Mouse (Mus musculus): ENCODE measurements around the gene Pim3. TPM values are rescaled to one million over a fixed set of nuclear protein-coding genes. Genes with fewer than 3 reads are reported as not detected.

Pim3 gene
- total and polyA plus RNA-seq, 3 experiments = 11.4 to 26.0 (median 19.0) TPM

DNA sequence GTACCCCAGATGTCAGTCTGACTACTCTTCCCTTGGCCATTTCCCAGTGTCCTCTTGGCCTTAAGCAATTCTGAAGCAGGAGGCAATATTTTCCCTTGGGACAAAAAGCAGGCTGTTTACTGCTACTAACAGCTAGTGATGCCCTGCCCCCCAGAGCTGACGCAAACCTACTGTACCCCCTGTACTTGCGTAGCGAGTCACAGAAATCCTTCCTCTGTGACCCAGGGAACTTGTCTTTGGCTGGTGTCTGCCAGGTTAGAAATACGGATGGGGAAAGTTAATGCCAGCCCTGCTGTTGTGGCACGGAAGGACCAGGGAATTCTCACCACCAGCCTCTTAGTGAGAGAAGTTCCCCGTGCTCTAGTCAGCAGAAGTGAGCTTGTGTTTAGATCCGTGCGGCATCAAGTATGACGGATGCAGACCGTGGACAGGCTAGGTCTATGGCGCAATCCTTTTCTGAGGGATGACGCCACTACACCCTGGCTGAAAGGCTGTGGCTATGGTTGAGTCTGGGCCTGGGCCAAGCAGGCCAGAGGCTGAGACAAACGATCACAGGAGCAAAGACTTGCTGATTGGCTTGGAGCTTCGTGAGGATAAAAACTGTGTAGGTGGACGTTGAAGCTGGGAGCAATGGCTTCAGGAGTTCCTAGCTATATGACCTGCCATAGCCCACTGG lies 40.4 kb downstream of the Pim3 start:
- Histone ChIP-seq H3K36me3 (replicated peaks in 1 of 2; ENCODE audit: control insufficient read depth in 1 of 2, insufficient read depth in 1 of 2, low read length in 1 of 2) (no peaks in the 10 kb centered on the region), H3K27me3 (replicated peaks) (peaks cover 45% of the 10 kb centered on the region), H3K9ac (ENCODE audit: insufficient read depth, low read depth) (no peak overlapping the region), H3K79me2 (replicated peaks; ENCODE audit: control insufficient read depth, extremely low read depth, insufficient read depth, poor library complexity, severe bottlenecking) (no peaks in the 10 kb centered on the region), H3K4me2 (ENCODE audit: insufficient read depth, low read depth, poor library complexity, severe bottlenecking) (no peak overlapping the region), H3K27ac (ENCODE audit: insufficient read depth, low read depth) (no peak overlapping the region), H3K9me3 (replicated peaks; ENCODE audit: low read length) (no peaks in the 10 kb centered on the region), H3K4me1 (ENCODE audit: control insufficient read depth in 1 of 2, insufficient read depth in 2 of 2) (no peaks in the 10 kb centered on the region; a peak in 1 of 4 replicates), H3K4me3 (replicated peaks in 1 of 3; ENCODE audit: low read depth in 2 of 3, low read length in 2 of 3, poor library complexity in 1 of 3) (no peak overlapping the region)
- no peak for DNase-seq (ENCODE audit: extremely low read depth)
- dilution Hi-C loops (cut with MboI; ENCODE audit: extremely low pct_ligation_motif_present, extremely low pct_unique_long_range_greater_than_20kb, low sequenced_read_pairs) = no loop called here
- TF ChIP-seq KAT2A (IDR thresholded peaks at IDR 0.05; ENCODE audit: insufficient replicate concordance, low read length) = no peak
- TF ChIP-seq ETS1 (conservative IDR thresholded peaks at IDR 0.05; ENCODE audit: low read depth, low read length) = no peak
- TF ChIP-seq ZNF384 (IDR thresholded peaks at IDR 0.05; ENCODE audit: low read depth, low read length) = no peak
- no peak for TF ChIP-seq NELFE (IDR thresholded peaks at IDR 0.05; ENCODE audit: low read depth, low read length)
- TF ChIP-seq ZMIZ1 (IDR thresholded peaks at IDR 0.05; ENCODE audit: low read depth, low read length) = no peak
- no peak for TF ChIP-seq SMC3 (IDR thresholded peaks at IDR 0.05; ENCODE audit: low read depth, low read length)
- TF ChIP-seq ZC3H11A (IDR thresholded peaks at IDR 0.05; ENCODE audit: low read depth, low read length) = no peak
- TF ChIP-seq MAZ (IDR thresholded peaks at IDR 0.05; ENCODE audit: low read depth, low read length) = no peak
- no peak for TF ChIP-seq UBTF (IDR thresholded peaks at IDR 0.05; ENCODE audit: low read depth, low read length)
- no peak for TF ChIP-seq NRF1 (IDR thresholded peaks at IDR 0.05; ENCODE audit: low read depth, low read length)
- TF ChIP-seq TBP (conservative IDR thresholded peaks at IDR 0.05; ENCODE audit: low read depth, low read length) = no peak
- in situ Hi-C loops (cut with MboI; ENCODE audit: low pct_ligation_motif_present, low pct_unique_long_range_greater_than_20kb, low sequenced_read_pairs) = no loop called here

DNA sequence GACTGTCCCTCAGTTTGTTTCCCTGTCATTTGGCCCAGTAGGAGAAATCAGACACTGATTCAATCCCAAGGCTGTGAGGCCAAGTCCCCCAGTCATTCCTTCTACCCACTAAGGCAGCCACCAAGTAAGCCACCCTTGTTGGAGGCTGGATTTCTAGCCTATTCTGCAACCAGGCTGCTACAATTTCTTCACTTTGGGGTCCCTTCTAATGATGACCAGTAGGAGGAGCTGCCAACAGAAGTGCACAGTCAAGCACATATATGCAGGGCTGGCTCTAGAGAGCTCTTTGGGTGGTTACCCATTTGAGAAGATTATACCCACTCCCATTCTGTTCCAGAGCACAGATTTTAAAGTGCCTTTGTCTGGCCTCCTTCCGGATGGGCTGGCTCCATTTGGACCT lies 41.1 kb downstream of the Pim3 start:
- no peak overlapping the region for H3K4me3 ChIP-seq (replicated peaks in 1 of 3; ENCODE audit: low read depth in 2 of 3, low read length in 2 of 3, poor library complexity in 1 of 3)
- no peaks in the 10 kb centered on the region; a peak in 1 of 4 replicates for H3K4me1 ChIP-seq (ENCODE audit: control insufficient read depth in 1 of 2, insufficient read depth in 2 of 2)
- H3K9ac ChIP-seq (ENCODE audit: insufficient read depth, low read depth) = no peak overlapping the region
- H3K9me3 ChIP-seq (replicated peaks; ENCODE audit: low read length) = no peaks in the 10 kb centered on the region
- no peak overlapping the region for H3K4me2 ChIP-seq (ENCODE audit: insufficient read depth, low read depth, poor library complexity, severe bottlenecking)
- no peak for TF ChIP-seq GABPA (IDR thresholded peaks at IDR 0.05; ENCODE audit: insufficient replicate concordance, low read depth, low read length)
- TF ChIP-seq EP300 (IDR thresholded peaks at IDR 0.05; ENCODE audit: low read length) = no peak
- no peak for TF ChIP-seq MYC (IDR thresholded peaks at IDR 0.05; ENCODE audit: low read depth, low read length)
- no peak for TF ChIP-seq RCOR1 (conservative IDR thresholded peaks at IDR 0.05; ENCODE audit: low read depth, low read length)
- TF ChIP-seq SMC3 (IDR thresholded peaks at IDR 0.05; ENCODE audit: low read depth, low read length) = peak; percentile 37
- TF ChIP-seq JUND (conservative IDR thresholded peaks at IDR 0.05; ENCODE audit: low read depth, low read length) = no peak
- TF ChIP-seq POLR2AphosphoS2 (IDR thresholded peaks at IDR 0.05; ENCODE audit: low read depth, low read length) = no peak
- TF ChIP-seq CTCF (conservative IDR thresholded peaks at IDR 0.05 in 1 of 2, IDR thresholded peaks at IDR 0.05 in 1 of 2; ENCODE audit: low read depth in 2 of 2, low read length in 2 of 2) = peak; percentile 19 to 58; a peak in 2 of 4 replicates
- TF ChIP-seq ZKSCAN1 (IDR thresholded peaks at IDR 0.05; ENCODE audit: borderline replicate concordance, low read depth, low read length) = no peak
- TF ChIP-seq MAFK (IDR thresholded peaks at IDR 0.05; ENCODE audit: insufficient replicate concordance, low read length) = no peak
- TF ChIP-seq ELF1 (IDR thresholded peaks at IDR 0.05; ENCODE audit: low read depth, low read length) = no peak
- no peak for TF ChIP-seq USF2 (conservative IDR thresholded peaks at IDR 0.05; ENCODE audit: low read depth, low read length)
- peak; percentile 22 for DNase-seq (ENCODE audit: extremely low read depth)
- dilution Hi-C loops (cut with MboI; ENCODE audit: extremely low pct_ligation_motif_present, extremely low pct_unique_long_range_greater_than_20kb, low sequenced_read_pairs) (no loop called here), in situ Hi-C loops (cut with MboI; ENCODE audit: low pct_ligation_motif_present, low pct_unique_long_range_greater_than_20kb, low sequenced_read_pairs) (no loop called here)
- H3K79me2 ChIP-seq (replicated peaks; ENCODE audit: control insufficient read depth, extremely low read depth, insufficient read depth, poor library complexity, severe bottlenecking) = no peaks in the 10 kb centered on the region
- H3K36me3 ChIP-seq (replicated peaks in 1 of 2; ENCODE audit: control insufficient read depth in 1 of 2, insufficient read depth in 1 of 2, low read length in 1 of 2) = no peaks in the 10 kb centered on the region
- peaks cover 43% of the 10 kb centered on the region for H3K27me3 ChIP-seq (replicated peaks)
- no peak overlapping the region for H3K27ac ChIP-seq (ENCODE audit: insufficient read depth, low read depth)

All from CH12.LX (cell line).